Mouse (Mus musculus): ENCODE data around the gene Kcnc1. TPM values are rescaled to one million over a fixed set of nuclear protein-coding genes. Genes with fewer than 3 reads are reported as not detected.

Gene Kcnc1
- polyA plus RNA-seq, 1 experiment = not detected

DNA sequence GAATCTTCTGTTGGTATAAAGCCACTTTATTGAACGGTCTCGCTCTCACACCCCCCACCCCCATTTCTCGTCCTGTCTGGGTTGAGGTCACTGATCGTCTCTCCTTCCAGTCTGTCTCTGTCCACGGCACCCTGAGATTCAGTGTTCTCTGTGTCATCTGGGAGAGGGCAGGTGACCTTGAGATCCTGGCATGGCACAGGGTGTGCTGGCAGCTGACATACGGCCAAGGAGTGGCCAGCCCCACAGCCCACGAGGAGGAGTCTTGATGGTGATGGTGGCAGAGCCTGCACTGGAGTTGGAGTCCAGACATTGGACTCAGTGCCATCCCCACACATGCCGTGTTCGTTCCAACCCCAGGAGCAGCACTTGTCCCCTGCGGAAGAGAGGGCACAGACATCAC is 46.9 kb downstream of the Kcnc1 start:
- H3K4me1 ChIP-seq (ENCODE audit: control insufficient read depth, insufficient read depth, low read length) = peaks cover 14% of the 10 kb centered on the region

GRCm38 (mm10) chr7:46445896-46446295 is 49.6 kb downstream of the Kcnc1 start:
- Histone ChIP-seq H3K27ac (ENCODE audit: insufficient read depth, low read depth, low read length) (no peak overlapping the region), H3K4me1 (ENCODE audit: control insufficient read depth, insufficient read depth, low read length) (peaks cover 14% of the 10 kb centered on the region), H3K4me3 (ENCODE audit: insufficient read depth, low read length) (no peak overlapping the region)
- TF ChIP-seq POLR2A (IDR thresholded peaks at IDR 0.05; ENCODE audit: borderline replicate concordance, low read depth, low read length) (no peak), CTCF (IDR thresholded peaks at IDR 0.05; ENCODE audit: low read depth, low read length) (no peak)

More for the DNA sequence above, 46.9 kb downstream of the Kcnc1 start:
- Histone ChIP-seq H3K27ac (ENCODE audit: insufficient read depth, low read depth, low read length) (no peak overlapping the region), H3K4me3 (ENCODE audit: insufficient read depth, low read length) (no peak overlapping the region)
- no peak for TF ChIP-seq CTCF (IDR thresholded peaks at IDR 0.05; ENCODE audit: low read depth, low read length)
- TF ChIP-seq POLR2A (IDR thresholded peaks at IDR 0.05; ENCODE audit: borderline replicate concordance, low read depth, low read length) = no peak

GRCm38 (mm10) chr7:46447473-46448165 is 51.3 kb downstream of the Kcnc1 start:
- TF ChIP-seq POLR2A (IDR thresholded peaks at IDR 0.05; ENCODE audit: borderline replicate concordance, low read depth, low read length) (no peak), CTCF (IDR thresholded peaks at IDR 0.05; ENCODE audit: low read depth, low read length) (no peak)
- peaks cover 8% of the 10 kb centered on the region for H3K4me1 ChIP-seq (ENCODE audit: control insufficient read depth, insufficient read depth, low read length)
- H3K4me3 ChIP-seq (ENCODE audit: insufficient read depth, low read length) = no peak overlapping the region
- no peak overlapping the region for H3K27ac ChIP-seq (ENCODE audit: insufficient read depth, low read depth, low read length)

- Histone ChIP-seq H3K4me3 (ENCODE audit: insufficient read depth, low read length) (no peak overlapping the region), H3K4me1 (ENCODE audit: control insufficient read depth, insufficient read depth, low read length) (peaks cover 8% of the 10 kb centered on the region), H3K27ac (ENCODE audit: insufficient read depth, low read depth, low read length) (no peak overlapping the region)
- TF ChIP-seq CTCF (IDR thresholded peaks at IDR 0.05; ENCODE audit: low read depth, low read length) (no peak), POLR2A (IDR thresholded peaks at IDR 0.05; ENCODE audit: borderline replicate concordance, low read depth, low read length) (no peak)
Observed at GRCm38 (mm10) chr7:46448922-46449645, 52.8 kb downstream of the Kcnc1 start.

GRCm38 (mm10) chr7:46453930-46454679 is 57.8 kb downstream of the Kcnc1 start:
- Histone ChIP-seq H3K4me1 (ENCODE audit: control insufficient read depth, insufficient read depth, low read length) (no peaks in the 10 kb centered on the region), H3K4me3 (ENCODE audit: insufficient read depth, low read length) (no peak overlapping the region), H3K27ac (ENCODE audit: insufficient read depth, low read depth, low read length) (no peak overlapping the region)
- TF ChIP-seq CTCF (IDR thresholded peaks at IDR 0.05; ENCODE audit: low read depth, low read length) = no peak
- no peak for TF ChIP-seq POLR2A (IDR thresholded peaks at IDR 0.05; ENCODE audit: borderline replicate concordance, low read depth, low read length)

DNA sequence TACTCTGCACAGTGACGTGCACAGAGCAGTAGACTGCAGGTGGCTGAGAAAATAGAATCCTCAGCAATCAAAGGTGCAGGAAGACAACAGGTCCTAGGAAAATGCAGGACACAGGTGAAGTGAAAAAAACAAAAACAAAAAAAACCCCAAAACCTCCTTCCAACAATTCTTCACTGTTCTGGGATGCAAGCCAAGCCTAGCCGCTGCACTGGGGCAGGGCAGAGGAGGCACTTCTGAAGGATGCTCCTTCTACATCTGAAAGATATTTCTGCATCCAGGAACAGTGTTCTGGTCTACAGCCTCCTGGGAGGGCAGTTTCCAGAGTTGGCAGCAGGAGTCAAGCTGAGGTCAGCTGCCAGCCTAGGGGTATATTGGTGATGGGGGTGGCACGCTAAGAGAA is 61.6 kb downstream of the Kcnc1 start:
- TF ChIP-seq POLR2A (IDR thresholded peaks at IDR 0.05; ENCODE audit: borderline replicate concordance, low read depth, low read length) = no peak
- no peak for TF ChIP-seq CTCF (IDR thresholded peaks at IDR 0.05; ENCODE audit: low read depth, low read length)
- H3K4me3 ChIP-seq (ENCODE audit: insufficient read depth, low read length) = no peak overlapping the region
- H3K27ac ChIP-seq (ENCODE audit: insufficient read depth, low read depth, low read length) = no peak overlapping the region
- H3K4me1 ChIP-seq (ENCODE audit: control insufficient read depth, insufficient read depth, low read length) = peaks cover 3% of the 10 kb centered on the region; the same call in 1 of the 2 replicates

DNA sequence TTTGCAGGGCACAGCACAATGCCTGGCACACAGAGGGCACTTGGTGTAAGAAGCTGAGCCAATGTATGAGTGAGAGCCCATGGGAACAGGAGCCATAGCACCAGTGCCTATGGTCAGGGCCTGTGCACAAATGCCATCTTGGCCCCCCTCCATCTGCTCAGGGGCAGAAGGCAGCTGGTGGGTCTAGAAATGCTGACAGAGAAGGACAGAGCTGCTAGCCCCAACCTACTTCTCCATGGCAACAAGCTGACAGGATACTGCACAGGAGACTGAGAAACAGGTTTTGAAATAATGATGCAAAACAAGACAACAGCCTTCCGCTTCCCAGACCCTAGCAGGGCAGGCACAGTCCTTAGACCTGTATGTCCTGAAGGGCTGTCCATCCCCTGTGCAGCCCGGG is 62.9 kb downstream of the Kcnc1 start:
- Histone ChIP-seq H3K27ac (ENCODE audit: insufficient read depth, low read depth, low read length) (no peak overlapping the region), H3K4me1 (ENCODE audit: control insufficient read depth, insufficient read depth, low read length) (peaks cover 14% of the 10 kb centered on the region), H3K4me3 (ENCODE audit: insufficient read depth, low read length) (no peak overlapping the region)
- no peak for TF ChIP-seq POLR2A (IDR thresholded peaks at IDR 0.05; ENCODE audit: borderline replicate concordance, low read depth, low read length)
- no peak for TF ChIP-seq CTCF (IDR thresholded peaks at IDR 0.05; ENCODE audit: low read depth, low read length)

- H3K27ac ChIP-seq (ENCODE audit: insufficient read depth, low read depth, low read length) = no peak overlapping the region
- TF ChIP-seq POLR2A (IDR thresholded peaks at IDR 0.05; ENCODE audit: borderline replicate concordance, low read depth, low read length) (no peak), CTCF (IDR thresholded peaks at IDR 0.05; ENCODE audit: low read depth, low read length) (no peak)
- H3K4me1 ChIP-seq (ENCODE audit: control insufficient read depth, insufficient read depth, low read length) = peaks cover 18% of the 10 kb centered on the region
- no peak overlapping the region for H3K4me3 ChIP-seq (ENCODE audit: insufficient read depth, low read length)
Observed at GRCm38 (mm10) chr7:46459605-46460245, 63.4 kb downstream of the Kcnc1 start.

DNA sequence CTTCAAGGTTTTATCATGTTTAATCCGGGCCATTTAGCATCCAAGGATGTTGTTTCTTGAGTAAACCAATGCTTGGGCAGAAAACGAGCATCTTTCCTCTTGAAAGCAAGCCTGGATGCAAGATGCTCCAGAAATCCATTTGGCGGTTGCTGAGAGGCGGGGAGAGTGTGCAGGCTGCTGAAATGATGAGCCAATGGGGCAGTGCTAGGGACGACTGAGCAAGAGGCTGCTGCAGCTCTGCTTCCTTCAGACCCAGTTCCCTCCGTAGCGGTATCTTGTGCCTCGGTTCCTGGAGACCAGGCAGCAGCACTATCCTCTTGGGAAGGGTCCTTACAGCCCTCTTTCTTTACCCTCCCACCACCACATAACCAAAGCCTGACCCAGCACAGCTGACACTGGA is 66.0 kb downstream of the Kcnc1 start:
- Histone ChIP-seq H3K4me1 (ENCODE audit: control insufficient read depth, insufficient read depth, low read length) (peaks cover 18% of the 10 kb centered on the region), H3K27ac (ENCODE audit: insufficient read depth, low read depth, low read length) (no peak overlapping the region), H3K4me3 (ENCODE audit: insufficient read depth, low read length) (no peak overlapping the region)
- TF ChIP-seq CTCF (IDR thresholded peaks at IDR 0.05; ENCODE audit: low read depth, low read length) = no peak
- TF ChIP-seq POLR2A (IDR thresholded peaks at IDR 0.05; ENCODE audit: borderline replicate concordance, low read depth, low read length) = no peak

Data from bone marrow macrophage, adult 2 months (primary cell).